Mouse (Mus musculus) hindbrain, embryonic 13.5 days (tissue): ENCODE results near the gene Sh3glb1. TPM values are rescaled to one million over a fixed set of nuclear protein-coding genes. Genes with fewer than 3 reads are reported as not detected.
"Not testable (repeated sequence)": the region's sequence is repeated elsewhere in the genome, so short reads cannot be mapped to it uniquely, and the experiment has no call there.

Experiments
- ATAC-seq: fragments of 200-750 bp; cut with Nextera tagmentation; 2 replicates; pipeline ENCODE4 v1.8.0; 2017; ENCODE audit warnings: moderate TSS enrichment; ENCODE audit not compliant: low FRiP score
- H3K27ac ChIP-seq: fragments of 300-500 bp; sonication (generic); 2 replicates; pipeline ENCODE4 v1.5.1; 2015; ENCODE audit warnings: inconsistent platforms, mild to moderate bottlenecking, moderate library complexity
- H3K27me3 ChIP-seq: fragments of 300-500 bp; sonication (generic); 2 replicates; pipeline ENCODE4 v1.6.1; 2015; ENCODE audit warnings: mild to moderate bottlenecking, inconsistent platforms
- H3K36me3 ChIP-seq: fragments of 300-500 bp; sonication (generic); 2 replicates; pipeline ENCODE4 v1.6.1; 2015; ENCODE audit warnings: mild to moderate bottlenecking, inconsistent platforms
- H3K4me1 ChIP-seq: fragments of 300-500 bp; sonication (generic); replicated peaks from 2 replicates; pipeline ENCODE4 v1.6.1; 2015; ENCODE audit warnings: inconsistent platforms
- H3K4me2 ChIP-seq: fragments of 300-500 bp; sonication (generic); 2 replicates; pipeline ENCODE4 v1.6.1; 2015; ENCODE audit warnings: inconsistent platforms, mild to moderate bottlenecking, moderate library complexity
- H3K4me3 ChIP-seq: fragments of 300-500 bp; sonication (generic); 2 replicates; pipeline ENCODE4 v1.5.1; 2015; ENCODE audit warnings: mild to moderate bottlenecking, inconsistent platforms
- H3K9ac ChIP-seq: fragments of 300-500 bp; sonication (generic); 2 replicates; pipeline ENCODE4 v1.6.1; 2015; ENCODE audit warnings: mild to moderate bottlenecking, inconsistent platforms
- H3K9me3 ChIP-seq: fragments of 300-500 bp; sonication (generic); 2 replicates; pipeline ENCODE4 v1.6.1; 2016; ENCODE audit warnings: inconsistent platforms
- WGBS: fragments of 180-500 bp; shearing (Covaris S2); methylation state at CpG from one replicate; pipeline ENCODE4 v1.1.7; 2015; 5-methylcytosine and 5-hydroxymethylcytosine counted together
- polyA plus RNA-seq: library from polyadenylated mRNA; unstranded; fragments of >200 nt; fragmentation: Nextera tagmentation; extraction: Ambion mirVana; gene quantifications from 2 replicates; pipeline ENCODE4 v1.2.1, GENCODE M21; 2015

The Sh3glb1 gene
- polyA plus RNA-seq, 1 experiment from 2014 or later: 113 TPM

GRCm38 (mm10) chr3:144722566-144722965 is 2.4 kb upstream of the Sh3glb1 start:
- H3K4me2 ChIP-seq, H3K4me3 ChIP-seq, H3K9ac ChIP-seq, H3K27ac ChIP-seq, H3K9me3 ChIP-seq, ATAC-seq, H3K36me3 ChIP-seq, H3K27me3 ChIP-seq: not testable (repeated sequence)
- WGBS: 90% methylated on average over 3 of the region's 3 CpGs
- peaks cover 22% of the 10 kb centered on the region for H3K4me1 ChIP-seq

GRCm38 (mm10) chr3:144721860-144722256 is 1.7 kb upstream of the Sh3glb1 start:
- Histone ChIP-seq H3K9me3 (no peaks in the 10 kb centered on the region), H3K4me3 (no peak overlapping the region), H3K9ac (no peak overlapping the region), H3K27me3 (no peaks in the 10 kb centered on the region), H3K36me3 (no peaks in the 10 kb centered on the region), H3K27ac (no peak overlapping the region), H3K4me2 (no peak overlapping the region), H3K4me1 (peaks cover 25% of the 10 kb centered on the region)
- 90% methylated on average over 9 of the region's 9 CpGs for WGBS
- ATAC-seq: no peak

GRCm38 (mm10) chr3:144721077-144721859 is 1.1 kb upstream of the Sh3glb1 start:
- no peaks in the 10 kb centered on the region for H3K9me3 ChIP-seq
- H3K4me1 ChIP-seq: peaks cover 30% of the 10 kb centered on the region
- H3K4me2 ChIP-seq: peak overlapping the region; percentile 51
- 0 out of 2 replicates have a peak overlapping the region, but pooled peaks have one; percentile 99 for H3K27ac ChIP-seq
- 86% methylated on average over 10 of the region's 10 CpGs for WGBS
- H3K36me3 ChIP-seq: no peaks in the 10 kb centered on the region
- no peaks in the 10 kb centered on the region for H3K27me3 ChIP-seq
- ATAC-seq: peak; percentile 11; the same call in 1 of the 2 replicates
- H3K4me3 ChIP-seq: peak overlapping the region; percentile 85
- H3K9ac ChIP-seq: 0 out of 2 replicates have a peak overlapping the region, but pooled peaks have one; percentile 95

GRCm38 (mm10) chr3:144719088-144719900 is 841 bp downstream of the Sh3glb1 start:
- peak; percentile 67 for ATAC-seq
- Histone ChIP-seq H3K4me3 (peak overlapping the region; percentile 85), H3K36me3 (no peaks in the 10 kb centered on the region), H3K4me1 (peaks cover 42% of the 10 kb centered on the region), H3K4me2 (peak overlapping the region; percentile 83), H3K9ac (peak overlapping the region; percentile 95), H3K27me3 (no peaks in the 10 kb centered on the region), H3K27ac (peak overlapping the region; percentile 99), H3K9me3 (no peaks in the 10 kb centered on the region)
- under 1% methylated on average over 29 of the region's 56 CpGs for WGBS

GRCm38 (mm10) chr3:144718706-144719087 is 1.4 kb downstream of the Sh3glb1 start:
- H3K27ac ChIP-seq: peak overlapping the region; percentile 99; the same call in 1 of the 2 replicates
- H3K27me3 ChIP-seq: no peaks in the 10 kb centered on the region
- H3K4me1 ChIP-seq: peaks cover 42% of the 10 kb centered on the region
- no peaks in the 10 kb centered on the region for H3K36me3 ChIP-seq
- ATAC-seq: no peak
- WGBS: 14% methylated on average over 7 of the region's 7 CpGs
- H3K4me2 ChIP-seq: peak overlapping the region; percentile 83
- peak overlapping the region; percentile 85 for H3K4me3 ChIP-seq
- H3K9me3 ChIP-seq: no peaks in the 10 kb centered on the region
- H3K9ac ChIP-seq: peak overlapping the region; percentile 95

GRCm38 (mm10) chr3:144717835-144718234 is 2.3 kb downstream of the Sh3glb1 start:
- Histone ChIP-seq H3K4me1 (peaks cover 42% of the 10 kb centered on the region), H3K9ac (no peak overlapping the region), H3K9me3 (no peaks in the 10 kb centered on the region), H3K4me3 (0 out of 2 replicates have a peak overlapping the region, but pooled peaks have one; percentile 0), H3K36me3 (no peaks in the 10 kb centered on the region), H3K4me2 (peak overlapping the region; percentile 29), H3K27me3 (no peaks in the 10 kb centered on the region), H3K27ac (no peak overlapping the region)
- 82% methylated on average over 6 of the region's 6 CpGs for WGBS
- no peak for ATAC-seq

- Histone ChIP-seq H3K9me3 (no peaks in the 10 kb centered on the region), H3K4me2 (no peak overlapping the region), H3K4me3 (no peak overlapping the region), H3K4me1 (peaks cover 42% of the 10 kb centered on the region), H3K27me3 (no peaks in the 10 kb centered on the region), H3K9ac (no peak overlapping the region), H3K27ac (no peak overlapping the region), H3K36me3 (peaks cover 6% of the 10 kb centered on the region)
- WGBS: 89% methylated on average over 3 of the region's 3 CpGs
- no peak for ATAC-seq
Observed at GRCm38 (mm10) chr3:144717121-144717520, 3.0 kb downstream of the Sh3glb1 start.

GRCm38 (mm10) chr3:144715901-144716300 is 4.2 kb downstream of the Sh3glb1 start:
- Histone ChIP-seq H3K27ac (no peak overlapping the region), H3K36me3 (peaks cover 16% of the 10 kb centered on the region), H3K4me2 (no peak overlapping the region), H3K4me3 (no peak overlapping the region), H3K9me3 (no peaks in the 10 kb centered on the region), H3K9ac (no peak overlapping the region), H3K27me3 (no peaks in the 10 kb centered on the region), H3K4me1 (peaks cover 41% of the 10 kb centered on the region)
- WGBS: 71% methylated on average over 9 of the region's 9 CpGs
- no peak for ATAC-seq

- 59% methylated on average over 7 of the region's 7 CpGs for WGBS
- H3K4me1 ChIP-seq: peaks cover 36% of the 10 kb centered on the region
- peaks cover 17% of the 10 kb centered on the region for H3K36me3 ChIP-seq
- H3K9ac ChIP-seq: no peak overlapping the region
- ATAC-seq: no peak
- no peak overlapping the region for H3K4me3 ChIP-seq
- H3K9me3 ChIP-seq: no peaks in the 10 kb centered on the region
- H3K4me2 ChIP-seq: no peak overlapping the region
- no peaks in the 10 kb centered on the region for H3K27me3 ChIP-seq
- H3K27ac ChIP-seq: no peak overlapping the region
Observed at GRCm38 (mm10) chr3:144715033-144715432, 5.1 kb downstream of the Sh3glb1 start.

- Histone ChIP-seq H3K9me3 (no peaks in the 10 kb centered on the region), H3K4me3 (no peak overlapping the region), H3K4me1 (peaks cover 36% of the 10 kb centered on the region), H3K36me3 (peaks cover 21% of the 10 kb centered on the region), H3K27ac (no peak overlapping the region), H3K4me2 (no peak overlapping the region), H3K27me3 (no peaks in the 10 kb centered on the region), H3K9ac (no peak overlapping the region)
- 86% methylated on average over 8 of the region's 8 CpGs for WGBS
- ATAC-seq: no peak
Observed at GRCm38 (mm10) chr3:144714606-144715005, 5.5 kb downstream of the Sh3glb1 start.

GRCm38 (mm10) chr3:144714126-144714525 is 6.0 kb downstream of the Sh3glb1 start:
- H3K9ac ChIP-seq: no peak overlapping the region
- no peaks in the 10 kb centered on the region for H3K27me3 ChIP-seq
- ATAC-seq: no peak
- H3K4me1 ChIP-seq: peaks cover 34% of the 10 kb centered on the region
- no peak overlapping the region for H3K4me3 ChIP-seq
- WGBS: 78% methylated on average over 7 of the region's 7 CpGs
- H3K36me3 ChIP-seq: peaks cover 23% of the 10 kb centered on the region
- no peak overlapping the region for H3K4me2 ChIP-seq
- no peaks in the 10 kb centered on the region for H3K9me3 ChIP-seq
- H3K27ac ChIP-seq: no peak overlapping the region

GRCm38 (mm10) chr3:144711607-144712206 is 8.4 kb downstream of the Sh3glb1 start:
- WGBS: 77% methylated on average over 6 of the region's 6 CpGs
- Histone ChIP-seq H3K4me2 (no peak overlapping the region), H3K27ac (no peak overlapping the region), H3K27me3 (no peaks in the 10 kb centered on the region), H3K9me3 (no peaks in the 10 kb centered on the region), H3K36me3 (peaks cover 38% of the 10 kb centered on the region), H3K4me1 (peaks cover 16% of the 10 kb centered on the region), H3K9ac (no peak overlapping the region), H3K4me3 (no peak overlapping the region)
- 0 out of 2 replicates have a peak, but pooled peaks have one; percentile 46 for ATAC-seq
